Mouse (Mus musculus) adrenal gland, postnatal 14 days (tissue): Measurements from ENCODE around the gene Klf8. TPM values are rescaled to one million over a fixed set of nuclear protein-coding genes. Genes with fewer than 3 reads are reported as not detected.

Experiments used
- DNase-seq: peaks from one replicate; pipeline ENCODE4 v3.0.0; 2021; ENCODE audit warnings: mixed read lengths
- total RNA-seq: library from RNA; stranded (reverse); gene quantifications from 2 replicates; pipeline ENCODE4 v1.2.3, GENCODE M21; 2021

Klf8 gene
- total RNA-seq, 1 experiment from 2014 or later: 0.41 TPM

DNA sequence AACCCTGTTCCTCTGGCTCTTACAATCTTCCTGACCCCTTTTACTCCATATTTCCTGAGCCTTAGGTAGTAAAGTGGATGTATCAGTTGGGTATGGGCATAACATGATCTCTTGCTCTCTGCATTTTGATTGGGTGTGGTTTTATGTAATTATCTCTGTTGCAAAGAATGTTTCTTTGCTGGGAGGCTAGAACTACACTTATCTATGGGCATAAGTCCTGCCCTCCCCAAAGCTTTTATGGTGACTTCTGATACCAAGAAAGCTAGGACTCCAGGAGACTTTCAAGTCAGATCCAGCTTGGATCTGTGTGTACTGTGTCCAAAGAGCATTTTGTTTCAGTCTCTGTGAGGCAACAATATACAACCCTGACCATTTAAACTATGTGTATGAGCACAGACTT lies 202.3 kb downstream of the Klf8 start:
- no peak for DNase-seq

DNA sequence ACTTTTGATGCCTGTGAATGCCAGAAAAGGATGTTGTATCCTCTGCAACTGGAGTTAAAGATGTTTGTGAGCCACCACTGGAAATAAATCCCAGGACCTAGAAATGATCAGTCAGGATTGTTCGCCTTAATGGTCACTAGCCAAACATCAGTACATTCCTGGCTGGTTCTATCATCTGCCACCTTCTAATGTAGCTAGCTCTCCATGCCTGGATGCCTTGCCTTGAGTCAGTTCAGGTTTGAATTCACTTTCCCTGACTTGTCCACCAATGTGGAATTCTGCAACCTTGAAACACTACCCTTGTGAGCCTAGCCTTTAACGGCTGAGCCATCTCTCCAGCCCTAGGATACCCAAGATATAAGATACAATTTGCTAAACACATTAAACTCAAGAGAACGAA lies 202.8 kb downstream of the Klf8 start:
- DNase-seq: no peak

Other genes with a start within 250 kb of the Klf8 start
- 2.8 and 3.5 TPM in 2 replicates for gene Usp51, start 231.0 kb upstream of the Klf8 start, total RNA-seq
- gene Mageh1, start 199.9 kb upstream of the Klf8 start, total RNA-seq: 21.7 and 27.0 TPM in 2 replicates
- gene Foxr2, start 118.7 kb upstream of the Klf8 start, total RNA-seq: not detected in 2 replicates
- 9.0 and 9.5 TPM in 2 replicates for gene Rragb, start 97.5 kb upstream of the Klf8 start, total RNA-seq